Mouse (Mus musculus) thymus, postnatal 25 days (tissue): Measurements from ENCODE around the gene Itih1.

ENCODE experiments used
- DNase-seq: peaks from one replicate; pipeline ENCODE4 v3.0.0; 2022

Gene Itih1

DNA sequence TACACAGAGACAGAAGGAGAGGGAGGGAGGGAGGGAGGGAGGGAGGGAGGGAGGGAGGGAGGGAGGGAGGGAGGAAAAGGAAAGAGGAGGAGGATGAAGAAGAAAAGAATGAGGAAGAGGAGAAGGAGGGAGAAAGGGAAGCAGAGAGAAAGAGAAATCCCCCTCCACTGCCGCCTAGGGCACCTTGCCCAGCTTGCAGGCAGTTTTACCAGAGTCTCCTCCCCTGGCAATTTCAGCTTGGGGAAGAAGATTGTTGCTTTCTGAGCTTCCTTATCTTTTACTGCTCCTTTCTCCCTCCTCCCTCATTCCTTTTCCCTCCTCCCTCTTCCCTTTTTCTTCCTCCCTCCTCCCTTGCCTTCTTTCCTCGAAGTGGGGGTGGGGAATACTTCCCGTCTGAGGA is 40.1 kb downstream of the Itih1 start:
- no peak for DNase-seq

DNA sequence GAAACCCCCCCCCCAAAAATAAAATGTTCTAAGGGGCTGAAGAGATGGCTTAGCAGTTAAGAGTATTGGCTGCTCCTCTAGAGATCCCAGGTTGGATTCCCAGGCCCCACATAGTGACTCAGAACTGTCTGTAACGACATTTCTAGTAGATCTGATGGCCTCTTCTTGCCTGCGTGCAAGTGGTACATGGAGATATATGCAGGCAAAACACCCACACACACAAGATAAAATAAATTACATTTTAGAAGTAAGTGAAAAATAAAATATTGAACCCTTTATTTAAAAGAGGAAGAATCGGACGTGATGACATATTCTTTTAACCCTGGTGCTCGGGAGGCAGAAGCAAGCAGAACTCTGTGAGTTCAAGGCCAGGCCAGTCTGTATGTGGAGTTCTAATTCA is 40.5 kb downstream of the Itih1 start:
- no peak for DNase-seq

DNA sequence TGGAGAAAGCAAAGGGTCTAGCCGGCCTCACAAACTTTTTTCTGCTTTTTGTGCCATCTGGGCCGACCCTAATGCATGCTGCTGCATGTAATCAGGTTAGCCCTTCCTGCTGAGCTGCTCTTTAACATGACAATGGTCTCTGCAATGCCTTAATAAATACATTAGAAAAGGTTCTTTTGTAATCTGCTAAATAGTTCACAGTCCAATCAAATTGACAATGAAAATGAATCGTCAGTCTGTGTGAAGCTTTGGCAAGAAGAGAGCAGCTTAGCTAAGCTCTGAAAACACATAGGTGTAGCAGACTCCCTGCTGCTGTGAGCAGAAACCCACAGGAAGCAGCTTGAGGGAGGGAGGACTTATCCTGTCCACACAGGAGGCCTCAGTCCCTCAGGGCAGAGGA is 43.1 kb downstream of the Itih1 start:
- no peak for DNase-seq

DNA sequence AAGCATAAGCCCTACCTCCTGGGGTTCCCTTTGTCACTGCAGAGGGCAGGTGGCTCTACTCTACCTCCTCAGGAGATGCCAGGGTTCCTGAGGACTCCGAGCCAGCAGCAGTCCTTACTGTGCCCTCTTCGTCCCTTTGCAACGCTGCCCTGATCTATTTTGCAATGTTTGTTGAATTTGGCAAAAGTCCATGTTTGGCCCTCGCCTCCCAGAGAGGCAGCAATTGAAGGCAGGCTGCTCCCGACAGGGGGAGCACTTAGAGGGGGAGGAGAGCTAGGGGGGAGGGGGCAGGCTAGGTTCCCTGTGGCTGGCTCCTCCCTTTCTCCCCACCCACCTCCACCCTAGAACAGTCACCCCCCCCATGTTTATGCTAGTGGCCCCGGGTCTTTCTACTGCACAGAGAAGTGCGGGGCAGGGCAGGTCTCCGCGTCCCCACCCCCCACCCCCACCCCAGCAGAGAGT is 54.8 kb downstream of the Itih1 start:
- DNase-seq, result peak; percentile 3

DNA sequence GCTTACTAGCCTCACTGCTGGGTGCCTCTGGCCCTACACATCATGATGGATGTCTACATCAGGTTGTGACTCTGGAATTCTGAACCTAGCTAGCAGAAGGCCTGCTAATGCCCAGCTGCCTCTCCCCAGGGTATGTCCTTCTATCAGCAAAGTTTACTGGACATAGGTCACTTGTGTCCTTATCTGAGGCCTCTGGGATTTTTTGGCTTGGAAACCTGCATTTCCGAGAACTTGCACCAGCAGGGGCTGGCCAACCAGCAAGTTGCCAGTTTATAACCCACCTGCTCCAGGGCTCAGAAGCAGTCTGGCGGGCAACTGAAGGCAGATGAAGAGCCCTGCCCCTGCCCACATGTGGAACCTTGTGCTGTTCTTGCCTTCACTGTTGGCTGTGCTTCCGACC is 56.9 kb downstream of the Itih1 start, which contains the start of gene Itih4:
Itih4 (plus strand) TSS at position 273 of the 400 bp plus-strand sequence.
- no peak for DNase-seq

DNA sequence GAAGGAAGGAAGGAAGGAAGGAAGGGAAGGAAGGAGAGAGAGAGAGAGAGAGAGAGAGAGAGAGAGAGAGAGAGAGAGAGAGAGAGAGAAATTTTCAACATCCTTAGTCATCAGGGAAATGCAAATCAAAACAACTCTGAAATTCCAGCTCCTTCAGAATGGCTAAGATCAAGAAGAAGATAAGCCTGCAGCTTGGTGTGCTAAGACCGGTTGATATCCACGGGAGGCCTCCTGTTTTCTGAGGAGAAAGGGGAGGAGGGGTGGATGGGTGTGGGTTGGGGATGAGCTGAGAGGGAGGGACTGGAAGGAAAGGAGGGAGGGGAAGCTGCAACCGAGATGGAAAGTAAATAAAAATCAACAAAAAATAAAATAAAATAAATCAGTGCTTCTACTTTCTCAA is 57.8 kb downstream of the Itih1 start:
- no peak for DNase-seq

DNA sequence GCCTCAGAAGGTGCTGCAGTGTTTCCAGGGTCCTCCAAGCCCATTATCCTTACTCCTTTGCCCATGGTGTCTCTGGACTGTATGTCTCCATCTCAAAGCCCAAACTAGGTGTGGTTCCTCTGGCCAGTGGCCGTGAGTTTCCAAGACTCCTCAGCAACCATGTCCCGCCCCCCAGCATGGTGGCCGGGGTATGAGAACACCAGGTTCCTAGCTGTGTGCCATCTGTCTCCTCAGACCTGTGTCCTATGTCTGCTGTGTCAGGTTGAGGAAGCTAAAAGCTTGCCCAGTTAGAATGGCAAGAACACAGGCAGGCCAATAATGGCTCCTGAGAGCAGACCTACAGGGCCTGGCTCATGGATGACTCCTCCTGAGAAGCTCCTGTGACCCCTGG is 61.4 kb downstream of the Itih1 start:
- DNase-seq, result no peak

DNA sequence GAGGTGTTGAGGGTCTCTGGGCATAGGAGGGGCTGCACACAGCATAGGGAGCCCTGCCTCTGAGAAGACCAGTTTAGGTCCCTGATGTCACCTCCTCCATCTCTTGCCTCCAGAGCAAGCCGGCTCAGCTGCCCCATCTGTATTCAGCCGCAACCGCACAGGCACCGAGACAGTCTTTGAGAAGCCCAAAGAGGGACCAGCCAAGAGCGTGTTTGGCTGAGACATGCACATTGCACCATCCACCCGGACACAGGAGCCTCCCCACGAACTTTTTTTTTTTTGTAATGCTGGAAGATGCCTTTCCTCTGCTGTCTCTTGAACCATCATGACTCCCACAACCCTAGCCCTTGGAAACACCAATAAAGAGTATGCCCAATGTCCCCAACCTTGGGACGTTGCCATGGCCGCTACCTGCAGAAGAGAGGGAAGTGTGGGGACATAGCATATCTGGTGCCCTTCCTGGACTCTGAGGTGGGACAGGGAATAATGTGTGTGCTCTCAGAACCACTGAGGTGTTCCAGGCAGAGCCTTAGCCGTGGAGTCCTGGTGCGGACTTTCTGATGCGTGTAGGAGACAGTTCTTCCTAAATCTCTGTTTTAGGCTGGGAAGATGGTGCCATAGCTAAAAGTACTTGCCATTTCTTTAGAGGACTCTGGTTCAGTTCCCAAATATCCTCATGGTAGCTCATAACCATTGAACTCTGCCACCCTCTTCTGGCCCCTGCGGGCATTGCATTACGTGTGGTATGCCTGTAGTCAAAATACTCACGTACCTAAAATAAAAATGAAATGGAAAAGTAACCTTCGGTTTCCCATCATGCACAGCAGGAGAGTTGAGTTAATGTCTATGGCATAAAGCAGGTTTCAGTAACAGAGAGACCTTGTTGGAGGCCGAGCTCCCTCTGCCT is 62.0 kb downstream of the Itih1 start:
- DNase-seq, result peak; percentile 32

DNA sequence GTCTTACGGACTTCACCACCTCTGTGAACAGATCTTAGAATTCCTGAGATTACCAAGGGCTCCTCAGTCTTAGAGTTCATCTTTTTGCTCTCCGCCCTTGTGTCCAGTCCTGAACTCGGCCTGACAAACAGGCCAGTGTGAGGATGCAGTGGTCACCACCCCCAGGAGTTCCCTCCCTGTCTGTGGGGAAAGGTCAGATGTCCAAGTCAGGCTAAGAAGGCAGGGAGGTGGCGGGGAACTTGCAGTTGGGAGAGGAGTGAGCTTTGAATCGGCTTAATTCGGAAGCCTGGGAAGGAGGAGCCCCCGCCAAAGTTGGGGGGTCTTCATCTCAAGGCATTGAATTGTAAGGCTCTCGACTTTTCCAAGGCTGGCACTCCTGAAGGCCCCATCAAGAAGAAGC is 62.8 kb downstream of the Itih1 start:
- no peak for DNase-seq

DNA sequence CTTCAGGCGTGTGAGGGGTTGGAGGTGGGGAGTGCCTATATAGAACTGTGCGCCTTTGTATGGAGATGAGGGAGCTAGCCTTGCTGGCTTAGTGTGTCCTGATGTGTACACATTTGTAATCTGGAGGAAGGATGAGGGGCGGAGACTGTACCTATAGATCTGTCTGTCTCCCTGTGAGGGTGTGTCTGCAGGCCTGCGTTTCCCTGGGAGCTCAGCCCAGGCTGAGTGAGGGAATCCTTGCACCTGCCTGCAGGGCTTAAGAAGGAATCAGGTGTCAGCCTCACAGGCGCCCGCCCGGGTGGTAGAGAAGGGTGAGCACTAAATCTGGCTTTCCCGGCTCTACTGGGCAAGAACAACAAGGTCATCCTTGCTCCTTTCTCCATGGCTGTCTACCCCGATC is 63.3 kb downstream of the Itih1 start:
- DNase-seq, result no peak
